Mouse (Mus musculus): ENCODE measurements around the gene Mecp2. TPM values are rescaled to one million over a fixed set of nuclear protein-coding genes. Genes with fewer than 3 reads are reported as not detected.

Mecp2 gene
- polyA plus RNA-seq, 1 experiment, result 7.0 TPM

GRCm38 (mm10) chrX:74067891-74068290, 67.3 kb downstream of the Mecp2 start:
- Histone ChIP-seq H3K27ac (ENCODE audit: insufficient read depth, low read depth, low read length) (no peak overlapping the region), H3K27me3 (replicated peaks; ENCODE audit: control insufficient read depth, insufficient read depth, low read length) (no peaks in the 10 kb centered on the region), H3K36me3 (ENCODE audit: control insufficient read depth, insufficient read depth, low read length) (no peaks in the 10 kb centered on the region), H3K4me1 (ENCODE audit: control insufficient read depth, insufficient read depth, low read length) (no peaks in the 10 kb centered on the region), H3K4me3 (ENCODE audit: insufficient read depth, low read depth, low read length) (no peak overlapping the region)
- TF ChIP-seq POLR2A (IDR thresholded peaks at IDR 0.05; ENCODE audit: low read depth, low read length), result no peak
- no peak for TF ChIP-seq CTCF (conservative IDR thresholded peaks at IDR 0.05; ENCODE audit: insufficient read depth, insufficient read length, low read depth, low read length)
- 68% methylated on average over 9 of the region's 9 CpGs for WGBS
- DNase-seq, result peak; percentile 27

- WGBS, result 13% methylated on average over 1 of the region's 1 CpGs
- Histone ChIP-seq H3K4me3 (ENCODE audit: insufficient read depth, low read depth, low read length) (no peak overlapping the region), H3K27me3 (replicated peaks; ENCODE audit: control insufficient read depth, insufficient read depth, low read length) (no peaks in the 10 kb centered on the region), H3K36me3 (ENCODE audit: control insufficient read depth, insufficient read depth, low read length) (no peaks in the 10 kb centered on the region), H3K4me1 (ENCODE audit: control insufficient read depth, insufficient read depth, low read length) (peaks cover 3% of the 10 kb centered on the region; the same call in 1 of the 2 replicates), H3K27ac (ENCODE audit: insufficient read depth, low read depth, low read length) (no peak overlapping the region)
- no peak for TF ChIP-seq CTCF (conservative IDR thresholded peaks at IDR 0.05; ENCODE audit: insufficient read depth, insufficient read length, low read depth, low read length)
- TF ChIP-seq POLR2A (IDR thresholded peaks at IDR 0.05; ENCODE audit: low read depth, low read length), result no peak
- no peak for DNase-seq
Measured at GRCm38 (mm10) chrX:74045107-74045506, 90.1 kb downstream of the Mecp2 start.

- Histone ChIP-seq H3K4me3 (ENCODE audit: insufficient read depth, low read depth, low read length) (no peak overlapping the region), H3K27ac (ENCODE audit: insufficient read depth, low read depth, low read length) (no peak overlapping the region), H3K27me3 (replicated peaks; ENCODE audit: control insufficient read depth, insufficient read depth, low read length) (no peaks in the 10 kb centered on the region; the same call in 1 of the 2 replicates), H3K36me3 (ENCODE audit: control insufficient read depth, insufficient read depth, low read length) (no peaks in the 10 kb centered on the region), H3K4me1 (ENCODE audit: control insufficient read depth, insufficient read depth, low read length) (no peaks in the 10 kb centered on the region; the same call in 1 of the 2 replicates)
- WGBS, result 79% methylated on average over 5 of the region's 5 CpGs
- TF ChIP-seq CTCF (conservative IDR thresholded peaks at IDR 0.05; ENCODE audit: insufficient read depth, insufficient read length, low read depth, low read length), result no peak
- TF ChIP-seq POLR2A (IDR thresholded peaks at IDR 0.05; ENCODE audit: low read depth, low read length), result no peak
- no peak for DNase-seq
Measured at GRCm38 (mm10) chrX:74037702-74038375, 97.3 kb downstream of the Mecp2 start.

- DNase-seq, result peak; percentile 67
- Histone ChIP-seq H3K36me3 (ENCODE audit: control insufficient read depth, insufficient read depth, low read length) (no peaks in the 10 kb centered on the region), H3K4me1 (ENCODE audit: control insufficient read depth, insufficient read depth, low read length) (no peaks in the 10 kb centered on the region; the same call in 1 of the 2 replicates), H3K4me3 (ENCODE audit: insufficient read depth, low read depth, low read length) (no peak overlapping the region), H3K27me3 (replicated peaks; ENCODE audit: control insufficient read depth, insufficient read depth, low read length) (no peaks in the 10 kb centered on the region), H3K27ac (ENCODE audit: insufficient read depth, low read depth, low read length) (no peak overlapping the region)
- WGBS, result 8% methylated on average over 1 of the region's 1 CpGs
- TF ChIP-seq CTCF (conservative IDR thresholded peaks at IDR 0.05; ENCODE audit: insufficient read depth, insufficient read length, low read depth, low read length), result no peak
- TF ChIP-seq POLR2A (IDR thresholded peaks at IDR 0.05; ENCODE audit: low read depth, low read length), result no peak
Measured at GRCm38 (mm10) chrX:74030000-74030399, 105.2 kb downstream of the Mecp2 start.

GRCm38 (mm10) chrX:74023188-74024049, 111.7 kb downstream of the Mecp2 start, which contains the start of gene Irak1:
Gene Irak1 (minus strand): TSS chrX:74023918.
- TF ChIP-seq POLR2A (IDR thresholded peaks at IDR 0.05; ENCODE audit: low read depth, low read length) (no peak), CTCF (conservative IDR thresholded peaks at IDR 0.05; ENCODE audit: insufficient read depth, insufficient read length, low read depth, low read length) (peak; percentile 61)
- 1% methylated on average over 63 of the region's 72 CpGs for WGBS
- peaks cover 2% of the 10 kb centered on the region; the same call in 1 of the 2 replicates for H3K4me1 ChIP-seq (ENCODE audit: control insufficient read depth, insufficient read depth, low read length)

GRCm38 (mm10) chrX:74022795-74023187, 112.4 kb downstream of the Mecp2 start:
- no peak for DNase-seq
- Histone ChIP-seq H3K27ac (ENCODE audit: insufficient read depth, low read depth, low read length) (no peak overlapping the region), H3K4me1 (ENCODE audit: control insufficient read depth, insufficient read depth, low read length) (peaks cover 2% of the 10 kb centered on the region; the same call in 1 of the 2 replicates), H3K4me3 (ENCODE audit: insufficient read depth, low read depth, low read length) (peak overlapping the region; percentile 71), H3K36me3 (ENCODE audit: control insufficient read depth, insufficient read depth, low read length) (no peaks in the 10 kb centered on the region), H3K27me3 (replicated peaks; ENCODE audit: control insufficient read depth, insufficient read depth, low read length) (no peaks in the 10 kb centered on the region)
- TF ChIP-seq POLR2A (IDR thresholded peaks at IDR 0.05; ENCODE audit: low read depth, low read length), result no peak
- no peak for TF ChIP-seq CTCF (conservative IDR thresholded peaks at IDR 0.05; ENCODE audit: insufficient read depth, insufficient read length, low read depth, low read length)
- 11% methylated on average over 6 of the region's 6 CpGs for WGBS

More at GRCm38 (mm10) chrX:74023188-74024049, 111.7 kb downstream of the Mecp2 start, which contains the start of gene Irak1:
- Histone ChIP-seq H3K27ac (ENCODE audit: insufficient read depth, low read depth, low read length) (peak within 1 kb of the TSS; percentile 62), H3K36me3 (ENCODE audit: control insufficient read depth, insufficient read depth, low read length) (no peaks in the 10 kb centered on the region), H3K27me3 (replicated peaks; ENCODE audit: control insufficient read depth, insufficient read depth, low read length) (no peaks in the 10 kb centered on the region), H3K4me3 (ENCODE audit: insufficient read depth, low read depth, low read length) (peak within 1 kb of the TSS; percentile 71)
- peak; percentile 80 for DNase-seq

GRCm38 (mm10) chrX:74014597-74014996, 120.6 kb downstream of the Mecp2 start:
- Histone ChIP-seq H3K27me3 (replicated peaks; ENCODE audit: control insufficient read depth, insufficient read depth, low read length) (no peaks in the 10 kb centered on the region), H3K4me3 (ENCODE audit: insufficient read depth, low read depth, low read length) (no peak overlapping the region), H3K36me3 (ENCODE audit: control insufficient read depth, insufficient read depth, low read length) (no peaks in the 10 kb centered on the region), H3K27ac (ENCODE audit: insufficient read depth, low read depth, low read length) (no peak overlapping the region), H3K4me1 (ENCODE audit: control insufficient read depth, insufficient read depth, low read length) (no peaks in the 10 kb centered on the region; the same call in 1 of the 2 replicates)
- TF ChIP-seq CTCF (conservative IDR thresholded peaks at IDR 0.05; ENCODE audit: insufficient read depth, insufficient read length, low read depth, low read length) (no peak), POLR2A (IDR thresholded peaks at IDR 0.05; ENCODE audit: low read depth, low read length) (no peak)
- no peak for DNase-seq
- WGBS, result 82% methylated on average over 1 of the region's 1 CpGs
